Mouse (Mus musculus) retina, embryonic 14.5 days (tissue): ENCODE data around the gene Gata3.

Experiments
- DNase-seq: peaks from one replicate; pipeline ENCODE4 v3.0.0-alpha.2; 2015; ENCODE audit warnings: low spot score

The Gata3 gene

DNA sequence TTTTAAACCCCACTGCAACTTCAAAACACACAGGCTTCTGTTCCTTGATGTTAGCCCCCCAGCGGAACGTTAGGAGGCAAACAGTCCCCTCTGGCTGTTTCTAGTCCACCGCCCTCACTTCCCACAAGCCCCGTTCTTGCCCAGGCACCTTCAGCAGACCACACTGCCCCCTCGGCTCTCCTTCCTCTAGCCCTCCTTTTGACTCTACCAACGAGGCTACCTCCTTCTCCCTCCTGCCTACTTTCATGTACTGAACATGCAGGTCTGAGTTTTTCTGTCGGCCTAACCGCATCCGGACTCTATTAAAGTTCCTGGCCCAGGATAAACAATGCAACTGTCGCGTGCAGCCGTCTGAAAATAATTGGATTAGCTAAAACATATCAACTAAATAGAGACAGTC lies 17.2 kb downstream of the Gata3 start:
- peak; percentile 71 for DNase-seq

DNA sequence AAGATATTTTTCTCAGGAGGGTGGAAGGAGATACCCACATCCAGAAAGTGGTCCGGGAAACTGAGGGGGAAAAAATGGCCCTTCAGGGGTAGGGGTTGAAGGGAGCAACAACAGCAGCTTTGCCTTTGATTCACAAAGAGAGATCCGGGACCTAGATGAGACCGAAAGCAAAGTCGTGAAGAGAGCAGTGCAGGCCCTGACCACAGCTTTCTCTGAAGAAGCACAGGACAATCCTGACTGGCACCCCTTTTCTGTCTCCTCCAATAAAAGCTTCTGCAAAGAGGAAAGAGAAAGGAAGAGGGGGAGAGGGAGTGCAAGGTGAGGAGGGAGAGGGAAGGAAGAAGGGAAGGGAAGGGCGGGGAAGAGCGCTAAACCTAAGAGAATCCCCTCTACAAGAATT lies 18.0 kb downstream of the Gata3 start:
- DNase-seq, result no peak

- DNase-seq, result no peak
Observed at GRCm38 (mm10) chr2:9871141-9871716, 18.6 kb downstream of the Gata3 start.

DNA sequence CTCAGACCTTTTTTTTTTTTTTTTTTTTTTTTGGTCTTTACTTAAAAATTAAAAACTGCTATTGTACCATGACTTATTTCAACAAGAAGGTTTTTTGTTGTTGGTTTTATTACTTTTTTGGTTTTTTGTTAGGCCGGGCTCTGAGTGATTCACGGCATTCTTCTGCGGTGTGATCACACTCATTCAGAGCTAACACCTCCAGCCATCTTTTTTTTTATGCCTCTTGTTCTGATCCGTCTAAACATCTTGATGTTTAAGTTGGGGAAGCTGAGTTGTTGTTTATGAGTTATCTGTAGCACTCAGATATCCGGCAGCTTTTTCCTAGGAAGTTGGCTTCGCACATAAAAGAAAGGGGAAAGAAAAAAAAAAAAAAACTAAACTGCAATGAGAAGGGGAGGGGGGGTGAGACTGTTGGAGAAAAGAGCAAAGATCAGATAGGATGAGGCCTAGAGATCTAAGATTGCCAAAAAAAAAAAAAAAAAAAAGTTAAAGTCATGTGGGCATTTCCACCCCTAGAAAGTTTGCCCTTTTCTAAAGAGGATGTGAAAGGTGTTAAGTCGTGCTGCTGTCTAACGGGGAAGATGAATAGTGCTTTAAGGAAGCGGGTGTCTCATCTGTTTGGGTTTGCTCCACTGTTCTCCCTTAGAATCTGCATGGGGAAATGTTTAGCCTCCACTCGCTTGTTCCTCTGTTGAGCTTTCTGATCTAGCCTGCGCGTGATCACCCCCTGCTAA lies 22.6 kb downstream of the Gata3 start:
- DNase-seq, result no peak

DNA sequence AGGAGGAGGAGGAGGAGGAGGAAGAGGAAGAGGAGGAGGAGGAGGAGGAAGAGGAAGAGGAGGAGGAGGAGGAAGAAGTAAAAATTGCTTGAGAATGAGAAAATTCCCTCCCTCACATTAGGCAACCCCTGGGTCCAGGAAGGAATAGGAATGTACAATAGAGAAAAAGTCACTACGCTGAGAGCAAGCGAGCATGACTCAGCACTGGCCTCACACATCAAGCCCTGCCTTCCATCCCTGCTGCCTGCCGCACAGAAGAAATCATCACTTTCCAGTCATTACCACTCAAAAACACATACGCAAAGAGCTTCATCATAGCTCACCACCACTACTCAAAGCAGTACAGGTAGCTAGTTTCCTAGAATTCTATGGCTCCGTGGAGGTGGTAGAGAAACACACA lies 29.1 kb downstream of the Gata3 start:
- no peak for DNase-seq

DNA sequence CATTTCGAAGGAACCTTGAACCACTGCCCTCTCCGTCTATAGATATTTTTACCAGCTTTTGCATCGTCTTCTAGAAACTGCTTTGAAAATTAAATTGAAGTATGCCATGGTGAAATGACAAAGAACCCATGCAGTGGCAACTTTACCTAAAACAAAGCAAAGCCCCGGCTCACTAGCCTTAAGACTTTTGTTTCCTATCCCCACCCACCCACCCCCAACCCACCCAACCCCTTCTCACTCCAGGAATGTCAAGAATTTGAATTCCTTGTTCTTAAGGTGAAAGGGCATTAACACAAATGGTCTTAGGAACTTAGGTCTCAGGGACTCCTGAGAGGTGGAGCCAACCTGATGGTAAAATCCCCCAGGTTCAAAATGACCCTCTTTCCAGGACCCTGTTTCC lies 34.0 kb downstream of the Gata3 start:
- DNase-seq, result no peak

DNA sequence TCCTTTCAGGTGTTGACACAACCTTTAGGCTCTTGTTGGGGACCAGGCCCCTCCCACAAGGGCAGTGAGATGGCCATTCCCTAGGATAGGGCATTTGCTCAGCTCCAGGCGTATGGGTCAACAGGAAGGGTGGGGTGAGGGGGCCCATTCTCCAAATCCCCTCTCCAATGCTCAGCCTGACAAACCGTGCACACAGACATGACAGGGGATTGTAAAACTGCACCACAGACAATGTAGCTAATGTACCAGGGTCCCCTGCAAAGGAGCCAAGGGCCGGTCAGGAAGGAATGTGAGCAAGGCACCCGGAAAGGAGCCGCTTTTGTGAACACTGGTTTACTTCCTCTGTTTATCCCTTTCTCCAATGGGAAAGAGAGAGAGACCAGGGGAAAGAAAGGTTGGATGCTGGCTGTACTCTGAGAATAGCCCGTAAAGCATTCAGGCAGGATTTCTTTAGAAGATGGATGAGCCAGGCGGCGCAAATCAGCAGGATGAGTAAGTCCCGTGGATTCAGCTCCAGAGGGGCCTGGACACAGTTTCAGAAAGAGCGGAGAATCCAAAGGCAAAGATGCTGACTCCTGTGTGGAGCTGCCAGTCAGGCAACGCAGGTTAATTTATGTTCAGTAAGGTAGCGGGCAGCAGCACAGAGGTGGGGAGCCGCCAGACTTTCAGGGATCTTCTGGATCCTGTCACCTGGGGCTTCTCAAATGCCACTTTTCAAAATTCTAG lies 36.8 kb downstream of the Gata3 start:
- DNase-seq, result no peak

DNA sequence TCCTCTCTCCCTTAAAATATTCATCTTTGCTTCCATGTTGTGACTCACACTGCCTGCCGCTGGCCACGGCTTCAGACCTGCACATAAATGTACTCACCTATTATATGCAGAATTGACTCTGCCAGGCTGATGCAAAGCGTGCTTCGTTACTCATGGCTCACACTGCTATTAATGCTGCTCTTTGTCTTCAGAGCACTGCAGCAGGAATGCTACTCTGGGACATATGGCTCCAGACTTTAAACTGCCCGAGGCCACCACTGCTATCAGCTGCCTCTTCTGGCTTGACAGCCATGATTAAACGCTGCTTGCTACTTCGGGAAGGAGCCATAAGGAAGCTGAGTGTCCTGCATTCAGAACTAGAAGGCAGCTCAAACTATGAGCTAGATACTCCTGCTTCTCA lies 54.6 kb downstream of the Gata3 start:
- no peak for DNase-seq

DNA sequence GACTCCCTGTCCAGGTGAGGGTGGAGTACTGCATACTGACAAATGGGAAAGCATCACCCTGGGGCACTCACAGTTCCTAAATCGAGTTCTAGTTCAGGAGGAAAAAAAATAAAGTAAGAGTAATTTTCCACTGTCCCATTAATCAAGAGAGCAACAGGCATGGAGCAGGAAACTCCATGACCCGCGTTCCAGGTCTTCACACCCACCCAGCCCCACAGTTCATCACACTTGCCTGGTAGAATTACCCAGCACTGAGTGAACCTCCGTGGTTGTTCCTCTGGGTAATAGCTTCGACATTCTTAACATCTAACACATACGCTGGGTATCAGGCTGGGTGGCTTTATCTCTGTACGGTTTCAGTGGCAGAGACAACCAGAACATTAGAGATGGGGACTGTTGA lies 56.1 kb downstream of the Gata3 start:
- DNase-seq, result no peak

- DNase-seq, result no peak
Observed at GRCm38 (mm10) chr2:9827624-9828023, 62.2 kb downstream of the Gata3 start.

DNA sequence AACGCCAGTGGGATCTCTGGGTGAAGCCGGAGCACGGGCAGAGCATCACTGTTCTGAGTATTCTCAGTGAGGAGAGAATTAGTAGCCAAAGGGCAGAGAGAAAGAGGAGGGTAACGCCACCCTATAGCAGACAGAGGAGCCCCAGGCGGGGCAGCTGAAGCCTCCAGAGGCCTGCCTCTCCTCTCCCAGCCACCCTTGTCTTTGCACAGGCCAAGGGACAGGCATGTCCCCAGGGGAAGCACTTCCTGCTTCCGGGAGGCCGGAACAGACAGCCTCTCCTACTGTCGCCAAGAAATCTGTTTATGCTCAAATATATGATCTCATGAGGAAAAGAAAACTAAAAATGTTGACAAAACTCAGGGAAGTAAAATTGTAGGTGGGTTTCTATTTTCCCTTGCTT lies 69.2 kb downstream of the Gata3 start:
- DNase-seq, result no peak

- DNase-seq, result no peak
Observed at GRCm38 (mm10) chr2:9818177-9818785, 71.6 kb downstream of the Gata3 start.
